Mouse (Mus musculus) MEL (cell line): ENCODE measurements around the gene Arid1b. TPM values are rescaled to one million over a fixed set of nuclear protein-coding genes. Genes with fewer than 3 reads are reported as not detected.

Experiments used
- DNase-seq: peaks from one replicate; pipeline ENCODE4 v3.0.0; 2011; ENCODE audit warnings: low read depth, low spot score
- H3K27ac ChIP-seq: 2 replicates; pipeline ENCODE4 v1.5.1; 2012; ENCODE audit warnings: low read depth, mild to moderate bottlenecking, control low read depth, low read length, moderate library complexity; ENCODE audit not compliant: control insufficient read depth
- H3K27me3 ChIP-seq, 2 experiments: fragments of 150-350 bp in 1 of 2; sonication (generic) in 1 of 2; 2 replicates each; pipeline ENCODE4 v1.6.1; 2012; ENCODE audit warnings: low read length in 2 of 2, mild to moderate bottlenecking in 2 of 2, improper control_type of control experiment in 1 of 2, moderate library complexity in 1 of 2; ENCODE audit not compliant: insufficient read depth in 2 of 2, control insufficient read depth in 1 of 2
- H3K36me3 ChIP-seq, 2 experiments: 2 replicates each; pipeline ENCODE4 v1.6.1; 2012 to 2014; ENCODE audit warnings: low read length in 2 of 2, improper control_type of control experiment in 1 of 2, inconsistent platforms in 1 of 2, mild to moderate bottlenecking in 1 of 2; ENCODE audit not compliant: insufficient read depth in 2 of 2, control insufficient read depth in 1 of 2
- H3K4me1 ChIP-seq, 2 experiments: fragments of 150-350 bp in 1 of 2; sonication (generic) in 1 of 2; 2 replicates each; pipeline ENCODE4 v1.6.1; 2012; ENCODE audit warnings: low read length in 2 of 2, improper control_type of control experiment in 1 of 2, mild to moderate bottlenecking in 1 of 2; ENCODE audit not compliant: insufficient read depth in 2 of 2, control insufficient read depth in 1 of 2
- H3K4me3 ChIP-seq, 2 experiments: fragments of 150-350 bp in 1 of 2; sonication (generic) in 1 of 2; 2 replicates each; pipeline ENCODE4 v1.5.1; 2012; ENCODE audit warnings: low read depth in 2 of 2, low read length in 2 of 2, mild to moderate bottlenecking in 2 of 2, moderate library complexity in 2 of 2, control low read depth in 1 of 2, improper control_type of control experiment in 1 of 2; ENCODE audit not compliant: control insufficient read depth in 1 of 2, insufficient read depth in 1 of 2
- H3K79me2 ChIP-seq: 2 replicates; pipeline ENCODE4 v1.6.1; 2012; ENCODE audit warnings: mild to moderate bottlenecking, low read length, moderate library complexity; ENCODE audit not compliant: control insufficient read depth, poor library complexity, insufficient read depth
- H3K9ac ChIP-seq: 2 replicates; pipeline ENCODE4 v1.6.1; 2012; ENCODE audit warnings: low read depth, mild to moderate bottlenecking, control low read depth, low read length, moderate library complexity; ENCODE audit not compliant: control insufficient read depth, poor library complexity, severe bottlenecking
- H3K9me3 ChIP-seq: fragments of 150-350 bp; sonication (generic); replicated peaks from 2 replicates; pipeline ENCODE4 v1.6.1; 2012; ENCODE audit warnings: mild to moderate bottlenecking, low read length, improper control_type of control experiment, moderate library complexity; ENCODE audit not compliant: insufficient read depth
- BHLHE40 ChIP-seq: IDR thresholded peaks from 2 replicates; pipeline ENCODE4 v1.6.1; 2012; ENCODE audit warnings: low read depth, mild to moderate bottlenecking, inconsistent platforms, low read length, improper control_type of control experiment, borderline replicate concordance
- CHD2 ChIP-seq: IDR thresholded peaks from 2 replicates; pipeline ENCODE4 v1.6.1; 2011; ENCODE audit warnings: low read length, improper control_type of control experiment
- CTCF ChIP-seq, 3 experiments: IDR thresholded peaks in 2 of 3; conservative IDR thresholded peaks in 1 of 3; 2 replicates each; pipeline ENCODE4 v1.5.1; 2011 to 2012; ENCODE audit warnings: low read length in 3 of 3, low read depth in 2 of 3, mild to moderate bottlenecking in 2 of 3, improper control_type of control experiment in 1 of 3, inconsistent platforms in 1 of 3, mixed read lengths in 1 of 3, moderate library complexity in 1 of 3; ENCODE audit not compliant: control insufficient read depth in 1 of 3, insufficient read depth in 1 of 3, poor library complexity in 1 of 3, severe bottlenecking in 1 of 3
- ELF1 ChIP-seq: IDR thresholded peaks from 2 replicates; pipeline ENCODE4 v1.6.1; 2014; ENCODE audit warnings: low read depth, mild to moderate bottlenecking, inconsistent platforms, low read length, improper control_type of control experiment, moderate library complexity
- GABPA ChIP-seq: IDR thresholded peaks from 2 replicates; pipeline ENCODE4 v1.6.1; 2012; ENCODE audit warnings: low read depth, mild to moderate bottlenecking, inconsistent platforms, low read length, improper control_type of control experiment, moderate library complexity
- GATA1 ChIP-seq: IDR thresholded peaks from 2 replicates; pipeline ENCODE4 v1.6.1; 2011; ENCODE audit warnings: low read depth, low read length, improper control_type of control experiment
- HCFC1 ChIP-seq: IDR thresholded peaks from 2 replicates; pipeline ENCODE4 v1.6.1; 2012; ENCODE audit warnings: low read depth, mild to moderate bottlenecking, inconsistent platforms, low read length, improper control_type of control experiment, moderate library complexity
- MAFK ChIP-seq: IDR thresholded peaks from 2 replicates; pipeline ENCODE4 v1.6.1; 2011; ENCODE audit warnings: low read depth, mild to moderate bottlenecking, low read length, improper control_type of control experiment, borderline replicate concordance
- MEF2A ChIP-seq: IDR thresholded peaks from 2 replicates; pipeline ENCODE4 v1.6.1; 2014; ENCODE audit warnings: low read depth, mild to moderate bottlenecking, inconsistent platforms, low read length, improper control_type of control experiment; ENCODE audit not compliant: poor library complexity, insufficient replicate concordance, severe bottlenecking; ENCODE audit errors: extremely low read depth
- MXI1 ChIP-seq: IDR thresholded peaks from 2 replicates; pipeline ENCODE4 v1.6.1; 2011; ENCODE audit warnings: mild to moderate bottlenecking, low read depth, low read length, improper control_type of control experiment
- MYB ChIP-seq: IDR thresholded peaks from 2 replicates; pipeline ENCODE4 v1.6.1; 2011; ENCODE audit warnings: mild to moderate bottlenecking, low read depth, low read length, improper control_type of control experiment
- MYC ChIP-seq: IDR thresholded peaks from 2 replicates; pipeline ENCODE4 v1.6.1; 2011; ENCODE audit warnings: low read depth, mild to moderate bottlenecking, low read length, improper control_type of control experiment, moderate library complexity
- NELFE ChIP-seq: IDR thresholded peaks from 2 replicates; pipeline ENCODE4 v1.6.1; 2011; ENCODE audit warnings: low read depth, low read length, improper control_type of control experiment
- SIN3A ChIP-seq: IDR thresholded peaks from 2 replicates; pipeline ENCODE4 v1.6.1; 2012; ENCODE audit warnings: low read length, improper control_type of control experiment, inconsistent platforms
- SMC3 ChIP-seq: IDR thresholded peaks from 2 replicates; pipeline ENCODE4 v1.6.1; 2011; ENCODE audit warnings: low read depth, low read length, improper control_type of control experiment
- TBP ChIP-seq: IDR thresholded peaks from 2 replicates; pipeline ENCODE4 v1.8.0; 2011; ENCODE audit warnings: low read depth, low read length, improper control_type of control experiment
- UBTF ChIP-seq: IDR thresholded peaks from 2 replicates; pipeline ENCODE4 v1.6.1; 2012; ENCODE audit warnings: low read depth, mild to moderate bottlenecking, inconsistent platforms, low read length, improper control_type of control experiment, moderate library complexity, borderline replicate concordance; ENCODE audit not compliant: insufficient read depth
- USF1 ChIP-seq: IDR thresholded peaks from 2 replicates; pipeline ENCODE4 v1.6.1; 2014; ENCODE audit warnings: low read depth, mild to moderate bottlenecking, inconsistent platforms, low read length, improper control_type of control experiment, moderate library complexity
- polyA plus RNA-seq, 2 experiments: library from polyadenylated mRNA; stranded (reverse) in 1 of 2; unstranded in 1 of 2; fragments of >175 nt in 1 of 2; fragments of >200 nt in 1 of 2; gene quantifications; 2 replicates each; pipeline versions ENCODE4 v1.2.1 to v1.2.4; 2012; ENCODE audit warnings: low replicate concordance in 2 of 2, low read depth in 1 of 2; ENCODE audit not compliant: insufficient read length in 2 of 2, insufficient read depth in 1 of 2, missing spikeins in 1 of 2
- total RNA-seq: library from RNA; depleted of rRNA; stranded (reverse); fragments of 300-350 nt; gene quantifications from 2 replicates; pipeline ENCODE4 v1.2.3, GENCODE M21; 2012

Arid1b gene
- total and polyA plus RNA-seq, 3 experiments = 13.4 to 17.4 TPM; not detected in 1

GRCm38 (mm10) chr17:5190367-5190766 is 196.2 kb downstream of the Arid1b start (continued):
- TF ChIP-seq MEF2A = no peak

- Histone ChIP-seq H3K4me3 (no peak overlapping the region), H3K27ac (no peak overlapping the region), H3K36me3 (peaks cover 0 to 41% of the 10 kb centered on the region in 2 experiments; a peak in 2 of 4 replicates), H3K79me2 (peaks cover 6% of the 10 kb centered on the region), H3K9me3 (no peaks in the 10 kb centered on the region), H3K9ac (no peak overlapping the region), H3K4me1 (peaks cover 32 to 34% of the 10 kb centered on the region in 2 experiments), H3K27me3 (no peaks in the 10 kb centered on the region)
- TF ChIP-seq SIN3A = peak; percentile 37; the same call in 1 of the 2 replicates
- no peak for TF ChIP-seq TBP
- TF ChIP-seq NELFE = no peak
- TF ChIP-seq USF1 = no peak
- TF ChIP-seq SMC3 = no peak
- no peak for TF ChIP-seq MYB
- TF ChIP-seq GABPA = no peak
- peak; percentile 66 for DNase-seq
Measured at GRCm38 (mm10) chr17:5194157-5194916, 200.2 kb downstream of the Arid1b start.

- DNase-seq = peak; percentile 63
- H3K27me3 ChIP-seq = no peaks in the 10 kb centered on the region
- peaks cover 0 to 39% of the 10 kb centered on the region in 2 experiments; a peak in 2 of 4 replicates for H3K36me3 ChIP-seq
- H3K9me3 ChIP-seq = no peaks in the 10 kb centered on the region
- H3K9ac ChIP-seq = no peak overlapping the region
- H3K27ac ChIP-seq = 0 out of 2 replicates have a peak overlapping the region, but pooled peaks have one; percentile 15
- peak; percentile 56; the same call in 1 of the 2 replicates for TF ChIP-seq ELF1
- peak; percentile 47; the same call in 1 of the 2 replicates for TF ChIP-seq SIN3A
- no peak for TF ChIP-seq CHD2
- no peak for TF ChIP-seq UBTF
- TF ChIP-seq TBP = no peak
- peak; percentile 42; the same call in 1 of the 2 replicates for TF ChIP-seq MXI1
- TF ChIP-seq MAFK = no peak
- TF ChIP-seq GATA1 = no peak
- TF ChIP-seq USF1 = 0 out of 2 replicates have a peak, but pooled peaks have one; percentile 20
- no peak for TF ChIP-seq GABPA
- TF ChIP-seq MYC = 0 out of 2 replicates have a peak, but pooled peaks have one; percentile 47
- 0 out of 2 replicates have a peak, but pooled peaks have one; percentile 16 for TF ChIP-seq HCFC1
- no peak for TF ChIP-seq BHLHE40
- TF ChIP-seq CTCF (IDR thresholded peaks at IDR 0.05 in 2 of 3, conservative IDR thresholded peaks at IDR 0.05 in 1 of 3; ENCODE audit: control insufficient read depth in 1 of 3, insufficient read depth in 1 of 3, low read depth in 2 of 3, low read length in 3 of 3, poor library complexity in 1 of 3, severe bottlenecking in 1 of 3) = peak in 2 of 3 experiments; percentile 13 to 22; a peak in 1 of 6 replicates
- no peak overlapping the region for H3K4me3 ChIP-seq
- peaks cover 32 to 34% of the 10 kb centered on the region in 2 experiments for H3K4me1 ChIP-seq
- H3K79me2 ChIP-seq = peaks cover 2% of the 10 kb centered on the region
Measured at GRCm38 (mm10) chr17:5195397-5195796, 201.3 kb downstream of the Arid1b start.
